Mouse (Mus musculus) cortical plate, adult 2 months (tissue): ENCODE results near the gene Nadk. TPM values are rescaled to one million over a fixed set of nuclear protein-coding genes. Genes with fewer than 3 reads are reported as not detected.

Experiments
- H3K27ac ChIP-seq: fragments of 200-500 bp; 2 replicates; pipeline ENCODE4 v1.5.1; 2012; ENCODE audit warnings: low read length, control low read depth, inconsistent platforms; ENCODE audit not compliant: insufficient read depth
- H3K4me1 ChIP-seq: fragments of 200-500 bp; 2 replicates; pipeline ENCODE4 v1.6.1; 2011; ENCODE audit warnings: low read length; ENCODE audit not compliant: control insufficient read depth, insufficient read depth
- H3K4me3 ChIP-seq: fragments of 200-500 bp; 2 replicates; pipeline ENCODE4 v1.5.1; 2011; ENCODE audit warnings: mild to moderate bottlenecking, low read length, control low read depth; ENCODE audit not compliant: insufficient read depth
- CTCF ChIP-seq: fragments of 200-500 bp; IDR thresholded peaks from 2 replicates; pipeline ENCODE4 v1.5.1; 2011; ENCODE audit warnings: mild to moderate bottlenecking, control low read depth, low read length; ENCODE audit not compliant: insufficient read depth; ENCODE audit errors: extremely low read depth
- POLR2A ChIP-seq: fragments of 200-500 bp; IDR thresholded peaks from 2 replicates; pipeline ENCODE4 v1.6.1; 2011; ENCODE audit warnings: mild to moderate bottlenecking, low read length, control low read depth; ENCODE audit not compliant: insufficient read depth; ENCODE audit errors: extremely low read depth
- polyA plus RNA-seq: library from polyadenylated mRNA; depleted of rRNA; stranded (reverse); fragments of >200 nt; gene quantifications from 2 replicates; pipeline ENCODE4 v1.2.3, GENCODE M21; 2012

Nadk gene
- polyA plus RNA-seq, 1 experiment, result 66.9 TPM

GRCm38 (mm10) chr4:155599901-155600825 lies 38.0 kb downstream of the Nadk start:
- H3K4me1 ChIP-seq, result peaks cover 3% of the 10 kb centered on the region; the same call in 1 of the 2 replicates
- no peak for TF ChIP-seq CTCF
- no peak for TF ChIP-seq POLR2A

GRCm38 (mm10) chr4:155601091-155601996 lies 39.2 kb downstream of the Nadk start, which contains the start of gene Slc35e2:
Slc35e2 (plus strand) TSS chr4:155601416.
- H3K4me1 ChIP-seq, result peaks cover 3% of the 10 kb centered on the region; the same call in 1 of the 2 replicates
- TF ChIP-seq CTCF, result no peak
- TF ChIP-seq POLR2A, result peak; percentile 97
- peak within 1 kb of the TSS; percentile 99 for H3K27ac ChIP-seq
- peak within 1 kb of the TSS; percentile 73 for H3K4me3 ChIP-seq

More at GRCm38 (mm10) chr4:155599901-155600825, 38.0 kb downstream of the Nadk start:
- H3K27ac ChIP-seq, result no peak overlapping the region
- H3K4me3 ChIP-seq, result peak overlapping the region; percentile 73

GRCm38 (mm10) chr4:155601997-155602456 lies 39.8 kb downstream of the Nadk start:
- Histone ChIP-seq H3K27ac (peak overlapping the region; percentile 82), H3K4me3 (peak overlapping the region; percentile 73), H3K4me1 (peaks cover 3% of the 10 kb centered on the region; the same call in 1 of the 2 replicates)
- no peak for TF ChIP-seq POLR2A
- TF ChIP-seq CTCF, result no peak

GRCm38 (mm10) chr4:155602753-155603152 lies 40.6 kb downstream of the Nadk start:
- TF ChIP-seq CTCF (no peak), POLR2A (no peak)
- H3K4me3 ChIP-seq, result peak overlapping the region; percentile 73; the same call in 1 of the 2 replicates

GRCm38 (mm10) chr4:155603801-155604200 lies 41.6 kb downstream of the Nadk start:
- H3K27ac ChIP-seq, result no peak overlapping the region
- no peak overlapping the region for H3K4me3 ChIP-seq
- TF ChIP-seq CTCF (no peak), POLR2A (no peak)
- H3K4me1 ChIP-seq, result peaks cover 3% of the 10 kb centered on the region; the same call in 1 of the 2 replicates

More at GRCm38 (mm10) chr4:155602753-155603152, 40.6 kb downstream of the Nadk start:
- Histone ChIP-seq H3K4me1 (peaks cover 3% of the 10 kb centered on the region; the same call in 1 of the 2 replicates), H3K27ac (no peak overlapping the region)

- no peak overlapping the region for H3K27ac ChIP-seq
- no peak overlapping the region for H3K4me3 ChIP-seq
- TF ChIP-seq POLR2A (no peak), CTCF (no peak)
- H3K4me1 ChIP-seq, result peaks cover 3% of the 10 kb centered on the region; the same call in 1 of the 2 replicates
Observed at GRCm38 (mm10) chr4:155605132-155605531, 43.0 kb downstream of the Nadk start.

GRCm38 (mm10) chr4:155606825-155607224 lies 44.6 kb downstream of the Nadk start:
- no peak for TF ChIP-seq CTCF
- no peak for TF ChIP-seq POLR2A
- peaks cover 3% of the 10 kb centered on the region; the same call in 1 of the 2 replicates for H3K4me1 ChIP-seq
- H3K4me3 ChIP-seq, result no peak overlapping the region
- no peak overlapping the region for H3K27ac ChIP-seq

- TF ChIP-seq POLR2A (no peak), CTCF (no peak)
- no peak overlapping the region for H3K27ac ChIP-seq
- H3K4me1 ChIP-seq, result no peaks in the 10 kb centered on the region
- H3K4me3 ChIP-seq, result no peak overlapping the region
Observed at GRCm38 (mm10) chr4:155611860-155612259, 49.7 kb downstream of the Nadk start.

GRCm38 (mm10) chr4:155613264-155613663 lies 51.1 kb downstream of the Nadk start:
- no peak overlapping the region for H3K4me3 ChIP-seq
- H3K27ac ChIP-seq, result no peak overlapping the region
- TF ChIP-seq POLR2A, result no peak
- no peak for TF ChIP-seq CTCF
- no peaks in the 10 kb centered on the region for H3K4me1 ChIP-seq
